In the genomic region with DNA sequence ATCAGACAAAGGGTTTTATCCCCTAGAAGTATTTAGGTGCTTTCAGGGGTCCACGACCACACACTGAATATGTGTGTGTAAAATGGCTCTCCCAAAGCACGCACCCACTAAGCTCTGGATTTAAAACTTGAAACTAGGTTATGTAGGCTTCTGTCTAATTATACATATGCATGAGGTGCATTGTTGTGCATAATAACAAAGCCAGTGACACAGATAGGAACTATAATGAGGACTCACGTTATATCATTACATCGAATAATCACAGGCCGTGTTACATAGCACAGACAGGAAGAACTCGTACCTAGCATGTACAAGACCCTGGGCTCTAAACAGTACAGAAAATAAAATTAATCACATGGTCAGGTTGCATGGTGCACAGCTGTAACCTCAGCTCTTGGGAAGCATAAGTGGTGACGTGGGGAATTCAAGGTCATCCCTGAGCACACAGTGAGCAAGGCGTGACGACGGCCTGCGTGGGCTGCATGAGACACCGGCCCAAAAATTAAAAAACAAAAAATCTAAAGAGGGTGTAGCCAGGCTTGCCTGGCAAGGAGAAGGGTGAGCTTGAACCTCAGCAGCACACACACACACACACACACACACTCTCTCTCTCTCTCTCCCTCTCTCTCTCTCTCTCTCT, we compare ENCODE assay signal across 32 mouse cellular contexts. TPM values are rescaled to one million over a fixed set of nuclear protein-coding genes. Genes with fewer than 3 reads are reported as not detected.
DNase-seq lines count a peak whose midpoint lies in the region; ATAC-seq lines count a peak whose summit lies in the region.
"Had no signal": no experiment of that assay in that cellular context is flagged by ENCODE, and none has a peak within 500 bp of the region (broad histone marks: within the 10 kb centered on the region; RNA-seq: fewer than 3 reads in every experiment).

No protein-coding gene starts in this region.

- peaks cover 13% of the 10 kb centered on the region for H3K4me1 ChIP-seq in heart, embryonic 10.5 days

- no peaks in the 10 kb centered on the region for H3K36me3 ChIP-seq in heart, embryonic 10.5 days
- H3K36me3 ChIP-seq: embryonic facial prominence, embryonic 13.5 days; forebrain, embryonic 12.5 days; G1E; heart, embryonic 15.5 days; limb, embryonic 15.5 days; midbrain, embryonic 15.5 days; neural tube, embryonic 13.5 days had no signal

- WGBS in heart, embryonic 10.5 days: 90% methylated on average over 12 of the region's 12 CpGs

- no peaks in the 10 kb centered on the region for H3K27me3 ChIP-seq in heart, embryonic 10.5 days (ENCODE audit: insufficient read depth, poor library complexity, severe bottlenecking)
- H3K27me3 ChIP-seq: embryonic facial prominence, embryonic 13.5 days; forebrain, embryonic 12.5 days; heart, embryonic 15.5 days; limb, embryonic 15.5 days; midbrain, embryonic 15.5 days; neural tube, embryonic 13.5 days; Patski had no signal

- no peaks in the 10 kb centered on the region for H3K9me3 ChIP-seq in heart, embryonic 10.5 days
- H3K9me3 ChIP-seq: embryonic facial prominence, embryonic 13.5 days; forebrain, embryonic 12.5 days; G1E; heart, embryonic 15.5 days; limb, embryonic 15.5 days; midbrain, embryonic 15.5 days; neural tube, embryonic 13.5 days had no signal

- no peak overlapping the region for H3K4me3 ChIP-seq in heart, embryonic 10.5 days
- H3K4me3 ChIP-seq: embryonic facial prominence, embryonic 13.5 days; erythroblast, embryonic 14.5 days; forebrain, embryonic 12.5 days; gastrocnemius, adult 2 months; heart, embryonic 15.5 days; left cerebral cortex, adult 2 months; limb, embryonic 15.5 days; megakaryocyte, embryonic 14.5 days; midbrain, embryonic 15.5 days; myocyte; neural tube, embryonic 13.5 days had no signal

- DNase-seq in adrenal gland, adult 2 months: peak; percentile 55
- no peak for DNase-seq in adrenal gland, postnatal 10 days
- DNase-seq in spleen, postnatal 36 days (ENCODE audit: low spot score in 2 of 2): peak; percentile 79 to 81
- DNase-seq in spleen, adult 12 weeks (ENCODE audit: low spot score): no peak
- no peak for DNase-seq in heart, embryonic 10.5 days (ENCODE audit: low spot score)
- DNase-seq: cerebellum, adult 18-20 months; cerebellum, postnatal 36 days; embryo, embryonic 11 days; gastrocnemius, adult 2 months; heart, postnatal 4 days; kidney, adult 18-20 months; left cerebral cortex, postnatal 4 days; lung, embryonic 14.5 days; right cerebral cortex, postnatal 25 days had no signal

- no peak overlapping the region for H3K27ac ChIP-seq in heart, embryonic 10.5 days
- H3K27ac ChIP-seq: embryonic facial prominence, embryonic 13.5 days; forebrain, embryonic 12.5 days; gastrocnemius, adult 2 months; heart, embryonic 15.5 days; hindbrain, embryonic 14.5 days; left cerebral cortex, adult 2 months; limb, embryonic 15.5 days; liver, embryonic 14.5 days; midbrain, embryonic 15.5 days; neural tube, embryonic 13.5 days; stomach, postnatal 0 days had no signal

- ATAC-seq in monocyte, adult 5-6 weeks (replicated peaks; ENCODE audit: insufficient number of reproducible peaks, low FRiP score, low TSS enrichment, poor library complexity, severe bottlenecking): peak; percentile 33
- no peak for ATAC-seq in activated CD4-positive, CD25-positive, alpha-beta regulatory T cell, adult 4 months
- ATAC-seq: inflammation-experienced regulatory T-cells, adult 6 months; midbrain, embryonic 15.5 days; Patski had no signal

RNA-seq across cellular contexts. Expression of gene Scd1, which starts 24.9 kb away (rescaled TPM):
- 1,000 to 10,000 TPM; 1,012 to 3,370 TPM for total RNA-seq in adrenal gland, adult 2 months (2021)
- 10,217 and 11,584 TPM in 2 replicates for polyA plus RNA-seq in adrenal gland, adult 2 months (2012; rRNA removed)
- total RNA-seq in adrenal gland, postnatal 10 days (2021): 100 to 1,000 TPM; 181 to 382 TPM
- total RNA-seq in monocyte, adult 5-6 weeks (2017): 26.3 to 41.6 TPM (median 32.4 TPM) in 3 replicates
- polyA plus RNA-seq in activated CD4-positive, CD25-positive, alpha-beta regulatory T cell, adult 4 months (2017; shearing (Covaris generic)): 1 to 10 TPM in 1 of 2 experiments, not detected in 1; 3.2 TPM
- polyA plus RNA-seq in heart, embryonic 10.5 days (2016; fragmentation: Nextera tagmentation; extraction: Ambion mirVana): 2.5 and 5.5 TPM in 2 replicates

RNA-seq across cellular contexts. Expression of gene Scd4, which starts 49.9 kb away (rescaled TPM):
- 1 to 10 TPM; 5.4 to 9.3 TPM for total RNA-seq in adrenal gland, adult 2 months (2021)
- 0.19 and 0.29 TPM in 2 replicates for polyA plus RNA-seq in adrenal gland, adult 2 months (2012; rRNA removed)
- total RNA-seq in adrenal gland, postnatal 10 days (2021): 1 to 10 TPM; 1.6 to 1.7 TPM
- total RNA-seq in monocyte, adult 5-6 weeks (2017): 1.7 TPM in 1 of 3 replicates, not detected in the others
- polyA plus RNA-seq in activated CD4-positive, CD25-positive, alpha-beta regulatory T cell, adult 4 months (2017; shearing (Covaris generic)): under 1 TPM; 0.60 to 0.69 TPM
- 0.06 and 0.16 TPM in 2 replicates for polyA plus RNA-seq in heart, embryonic 10.5 days (2016; fragmentation: Nextera tagmentation; extraction: Ambion mirVana)
- polyA plus RNA-seq: erythroblast, embryonic 14.5 days; lung, embryonic 14.5 days had no signal

Comparison
In these comparisons a context has a peak if more than half of its experiments do, and no peak if none do; other contexts are left out.
1. DNase-seq: peak in adrenal gland, adult 2 months (single experiment) and spleen, postnatal 36 days (2 of 2); none in adrenal gland, postnatal 10 days (single experiment), spleen, adult 12 weeks (single experiment) and heart, embryonic 10.5 days (single experiment).